In genomic region chr9:32940111-32940813, GRCm38 (mm10) we compare ENCODE assay signal across 8 mouse cellular contexts.
DNase-seq lines count a peak whose midpoint lies in the region; ATAC-seq and TF ChIP-seq lines count a peak whose summit lies in the region.

No protein-coding gene starts in this region.

- H3K27ac ChIP-seq in embryonic facial prominence, embryonic 11.5 days (replicated peaks; ENCODE audit: low read depth, low read length) = no peak overlapping the region
- peak overlapping the region; percentile 83 for H3K27ac ChIP-seq in heart, adult 2 months
- peak overlapping the region; percentile 65 for H3K27ac ChIP-seq in kidney, adult 2 months (ENCODE audit: insufficient read depth, low read depth, low read length)
- H3K27ac ChIP-seq in limb, embryonic 11.5 days (replicated peaks; ENCODE audit: low read depth, low read length) = no peak overlapping the region
- H3K27ac ChIP-seq in midbrain, embryonic 13.5 days = no peak overlapping the region

- peak overlapping the region; percentile 18; the same call in 1 of the 2 replicates for H3K9ac ChIP-seq in embryonic facial prominence, embryonic 11.5 days (replicated peaks; ENCODE audit: low read length)
- peak overlapping the region; percentile 52 for H3K9ac ChIP-seq in heart, adult 2 months (ENCODE audit: low read depth, low read length)
- peak overlapping the region; percentile 32 for H3K9ac ChIP-seq in limb, embryonic 11.5 days (ENCODE audit: low read length)
- H3K9ac ChIP-seq in midbrain, embryonic 13.5 days (replicated peaks) = peak overlapping the region; percentile 60

- peak overlapping the region; percentile 8 for H3K4me2 ChIP-seq in embryonic facial prominence, embryonic 11.5 days (ENCODE audit: low read depth, low read length)
- peak overlapping the region; percentile 44 for H3K4me2 ChIP-seq in limb, embryonic 11.5 days (ENCODE audit: low read depth, severe bottlenecking)
- peak overlapping the region; percentile 60 for H3K4me2 ChIP-seq in midbrain, embryonic 13.5 days (replicated peaks)

- intact Hi-C loops in heart, adult 2 months (cut with DNase I) = loop anchor here (1.0 to 5.0 kb wide), 8 partner anchors 62 to 533 kb away; no protein-coding TSS in a partner anchor

- no peaks in the 10 kb centered on the region for H3K9me3 ChIP-seq in erythroblast, embryonic 14.5 days (ENCODE audit: control insufficient read depth, low read length)
- H3K9me3 ChIP-seq in embryonic facial prominence, embryonic 11.5 days (replicated peaks; ENCODE audit: control insufficient read depth, low read length) = no peaks in the 10 kb centered on the region
- H3K9me3 ChIP-seq in limb, embryonic 11.5 days (ENCODE audit: control insufficient read depth, low read length) = no peaks in the 10 kb centered on the region
- H3K9me3 ChIP-seq in midbrain, embryonic 13.5 days = no peaks in the 10 kb centered on the region

- H3K4me3 ChIP-seq in erythroblast, embryonic 14.5 days (replicated peaks) = peak overlapping the region; percentile 46
- peak overlapping the region; percentile 26 for H3K4me3 ChIP-seq in embryonic facial prominence, embryonic 11.5 days (ENCODE audit: low read depth, low read length)
- peak overlapping the region; percentile 45 for H3K4me3 ChIP-seq in heart, adult 2 months
- H3K4me3 ChIP-seq in kidney, adult 2 months (ENCODE audit: insufficient read depth, low read depth, low read length) = peak overlapping the region; percentile 54
- H3K4me3 ChIP-seq in limb, embryonic 11.5 days (ENCODE audit: low read depth, low read length) = peak overlapping the region; percentile 25
- peak overlapping the region; percentile 52 for H3K4me3 ChIP-seq in midbrain, embryonic 13.5 days (replicated peaks)

- H3K4me1 ChIP-seq in erythroblast, embryonic 14.5 days (ENCODE audit: control insufficient read depth) = no peaks in the 10 kb centered on the region
- no peaks in the 10 kb centered on the region for H3K4me1 ChIP-seq in embryonic facial prominence, embryonic 11.5 days (ENCODE audit: control insufficient read depth, insufficient read depth, low read length)
- peaks cover 15% of the 10 kb centered on the region for H3K4me1 ChIP-seq in heart, adult 2 months (ENCODE audit: control insufficient read depth, insufficient read depth, low read length)
- H3K4me1 ChIP-seq in kidney, adult 2 months (ENCODE audit: control insufficient read depth, insufficient read depth, low read length) = 0 out of 2 replicates have a peak, but pooled peaks cover 4% of the 10 kb centered on the region
- H3K4me1 ChIP-seq in limb, embryonic 11.5 days (ENCODE audit: control insufficient read depth, insufficient read depth, low read length) = 0 out of 2 replicates have a peak, but pooled peaks cover 8% of the 10 kb centered on the region
- peaks cover 14% of the 10 kb centered on the region for H3K4me1 ChIP-seq in midbrain, embryonic 13.5 days (replicated peaks)

- no peaks in the 10 kb centered on the region for H3K27me3 ChIP-seq in erythroblast, embryonic 14.5 days (ENCODE audit: control insufficient read depth)
- H3K27me3 ChIP-seq in embryonic facial prominence, embryonic 11.5 days (ENCODE audit: control insufficient read depth, insufficient read depth, low read length) = no peaks in the 10 kb centered on the region
- no peaks in the 10 kb centered on the region for H3K27me3 ChIP-seq in heart, adult 2 months (ENCODE audit: control insufficient read depth, insufficient read depth, low read length)
- H3K27me3 ChIP-seq in kidney, adult 2 months (replicated peaks; ENCODE audit: control insufficient read depth, insufficient read depth, low read length) = no peaks in the 10 kb centered on the region
- H3K27me3 ChIP-seq in limb, embryonic 11.5 days (ENCODE audit: control insufficient read depth, insufficient read depth, low read length) = no peaks in the 10 kb centered on the region
- H3K27me3 ChIP-seq in midbrain, embryonic 13.5 days = peaks cover 26% of the 10 kb centered on the region

- no peaks in the 10 kb centered on the region for H3K36me3 ChIP-seq in erythroblast, embryonic 14.5 days (ENCODE audit: control insufficient read depth)
- no peaks in the 10 kb centered on the region for H3K36me3 ChIP-seq in embryonic facial prominence, embryonic 11.5 days (replicated peaks; ENCODE audit: control insufficient read depth, insufficient read depth, low read depth, low read length)
- H3K36me3 ChIP-seq in heart, adult 2 months (ENCODE audit: control insufficient read depth, insufficient read depth, low read length) = no peaks in the 10 kb centered on the region; the same call in none of the 2 replicates
- H3K36me3 ChIP-seq in kidney, adult 2 months (ENCODE audit: control insufficient read depth, insufficient read depth, low read length) = no peaks in the 10 kb centered on the region
- no peaks in the 10 kb centered on the region for H3K36me3 ChIP-seq in limb, embryonic 11.5 days (ENCODE audit: control insufficient read depth, insufficient read depth, low read length)
- no peaks in the 10 kb centered on the region for H3K36me3 ChIP-seq in midbrain, embryonic 13.5 days

- peak; percentile 80 for TF ChIP-seq EP300 in heart, adult 2 months (IDR thresholded peaks at IDR 0.05; ENCODE audit: insufficient read depth, low read depth, low read length)

- no peak for TF ChIP-seq POLR2A in heart, adult 2 months (IDR thresholded peaks at IDR 0.05; ENCODE audit: insufficient read depth, low read depth, low read length)
- TF ChIP-seq POLR2A in kidney, adult 2 months (IDR thresholded peaks at IDR 0.05; ENCODE audit: low read depth, low read length) = no peak

- WGBS in embryonic facial prominence, embryonic 11.5 days = 19% methylated on average over 19 of the region's 19 CpGs
- WGBS in heart, adult 2 months = 16% methylated on average over 19 of the region's 19 CpGs
- 17% methylated on average over 19 of the region's 19 CpGs for WGBS in kidney, adult 2 months
- WGBS in limb, embryonic 11.5 days = 20% methylated on average over 19 of the region's 19 CpGs
- 24% methylated on average over 19 of the region's 19 CpGs for WGBS in midbrain, embryonic 13.5 days

- peak; percentile 95 for DNase-seq in embryonic facial prominence, embryonic 11.5 days (ENCODE audit: low spot score)
- DNase-seq in heart, adult 2 months = peak; percentile 84 to 86
- peak; percentile 89 for DNase-seq in kidney, adult 2 months
- peak; percentile 92 for DNase-seq in limb, embryonic 11.5 days (ENCODE audit: low spot score)
- DNase-seq in spleen, adult 12 weeks (ENCODE audit: low spot score) = peak; percentile 51

- no peaks in the 10 kb centered on the region for H3K79me2 ChIP-seq in heart, adult 2 months (replicated peaks; ENCODE audit: control insufficient read depth, insufficient read depth, low read length)

- no peak for ATAC-seq in erythroblast, adult 5-6 weeks (replicated peaks; ENCODE audit: low FRiP score, poor library complexity, severe bottlenecking)
- ATAC-seq in embryonic facial prominence, embryonic 11.5 days (replicated peaks; ENCODE audit: insufficient number of reproducible peaks, low FRiP score, low TSS enrichment, low read depth) = peak; percentile 74
- peak; percentile 87; the same call in 1 of the 2 replicates for ATAC-seq in limb, embryonic 11.5 days (ENCODE audit: insufficient number of reproducible peaks, low FRiP score, low TSS enrichment, low read depth)
- ATAC-seq in midbrain, embryonic 13.5 days = peak; percentile 92

- TF ChIP-seq CTCF in heart, adult 2 months (IDR thresholded peaks at IDR 0.05) = peak; percentile 93
- TF ChIP-seq CTCF in kidney, adult 2 months (conservative IDR thresholded peaks at IDR 0.05; ENCODE audit: insufficient read depth, insufficient read length, low read depth, low read length) = peak; percentile 77

Comparison
In these comparisons a context has a peak if more than half of its experiments do, and no peak if none do; other contexts are left out.
1. H3K27ac ChIP-seq: peak in heart, adult 2 months (single experiment) and kidney, adult 2 months (single experiment); none in embryonic facial prominence, embryonic 11.5 days (single experiment), limb, embryonic 11.5 days (single experiment) and midbrain, embryonic 13.5 days (single experiment).
2. H3K4me2 ChIP-seq: peak in every context shown above with its lines; median percentile 60 in midbrain, embryonic 13.5 days; 44 in limb, embryonic 11.5 days; 8 in embryonic facial prominence, embryonic 11.5 days.
3. Peak in every context shown above with its lines, with median percentiles within 50 percentile points of each other: H3K4me3 ChIP-seq, DNase-seq and H3K9ac ChIP-seq.